Mouse (Mus musculus): Measurements from ENCODE around the gene Snx5. TPM values are rescaled to one million over a fixed set of nuclear protein-coding genes. Genes with fewer than 3 reads are reported as not detected.

The Snx5 gene
- total RNA-seq, 4 experiments from 2014 or later = 81.2 to 90.5 (median 83.9) TPM

GRCm38 (mm10) chr2:144267731-144268015, 3.0 kb downstream of the Snx5 start:
- DNase-seq (ENCODE audit: low spot score in 2 of 2) = no peak

GRCm38 (mm10) chr2:144267004-144267730, 3.5 kb downstream of the Snx5 start:
- DNase-seq (ENCODE audit: low spot score in 2 of 2) = no peak

GRCm38 (mm10) chr2:144265916-144266683, 4.6 kb downstream of the Snx5 start:
- no peak for DNase-seq (ENCODE audit: low spot score in 2 of 2)

GRCm38 (mm10) chr2:144265120-144265488, 5.6 kb downstream of the Snx5 start:
- DNase-seq (ENCODE audit: low spot score in 2 of 2) = no peak

GRCm38 (mm10) chr2:144264398-144265119, 6.1 kb downstream of the Snx5 start:
- DNase-seq (ENCODE audit: low spot score in 2 of 2) = no peak

- DNase-seq (ENCODE audit: low spot score in 2 of 2) = no peak
Measured at GRCm38 (mm10) chr2:144262837-144263236, 7.9 kb downstream of the Snx5 start.

GRCm38 (mm10) chr2:144250111-144250510, 20.6 kb downstream of the Snx5 start:
- DNase-seq (ENCODE audit: low spot score in 2 of 2) = no peak

- no peak for DNase-seq (ENCODE audit: low spot score in 2 of 2)
Measured at GRCm38 (mm10) chr2:144248613-144249376, 21.9 kb downstream of the Snx5 start.

GRCm38 (mm10) chr2:144247337-144247978, 23.2 kb downstream of the Snx5 start:
- no peak for DNase-seq (ENCODE audit: low spot score in 2 of 2)

- no peak for DNase-seq (ENCODE audit: low spot score in 2 of 2)
Measured at GRCm38 (mm10) chr2:144246270-144246669, 24.4 kb downstream of the Snx5 start.

GRCm38 (mm10) chr2:144245464-144245863, 25.2 kb downstream of the Snx5 start:
- no peak for DNase-seq (ENCODE audit: low spot score in 2 of 2)

GRCm38 (mm10) chr2:144240095-144240899, 30.4 kb downstream of the Snx5 start:
- no peak for DNase-seq (ENCODE audit: low spot score in 2 of 2)

GRCm38 (mm10) chr2:144239318-144239717, 31.4 kb downstream of the Snx5 start:
- DNase-seq (ENCODE audit: low spot score in 2 of 2) = no peak

- no peak for DNase-seq (ENCODE audit: low spot score in 2 of 2)
Measured at GRCm38 (mm10) chr2:144238341-144238740, 32.4 kb downstream of the Snx5 start.

- no peak for DNase-seq (ENCODE audit: low spot score in 2 of 2)
Measured at GRCm38 (mm10) chr2:144236791-144237584, 33.7 kb downstream of the Snx5 start.

GRCm38 (mm10) chr2:144235776-144236175, 34.9 kb downstream of the Snx5 start:
- no peak for DNase-seq (ENCODE audit: low spot score in 2 of 2)

- no peak for DNase-seq (ENCODE audit: low spot score in 2 of 2)
Measured at GRCm38 (mm10) chr2:144233534-144233933, 37.2 kb downstream of the Snx5 start.

GRCm38 (mm10) chr2:144231115-144231514, 39.6 kb downstream of the Snx5 start:
- no peak for DNase-seq (ENCODE audit: low spot score in 2 of 2)

GRCm38 (mm10) chr2:144230498-144230897, 40.2 kb downstream of the Snx5 start:
- DNase-seq (ENCODE audit: low spot score in 2 of 2) = no peak
